In genomic region chr11:98889977-98890376, GRCm38 (mm10) we compare ENCODE assay signal across 27 mouse cellular contexts. TPM values are rescaled to one million over a fixed set of nuclear protein-coding genes. Genes with fewer than 3 reads are reported as not detected.
DNase-seq lines count a peak whose midpoint lies in the region; ATAC-seq and TF ChIP-seq lines count a peak whose summit lies in the region.
"Had no signal": no experiment of that assay in that cellular context is flagged by ENCODE, and none has a peak within 500 bp of the region (broad histone marks: within the 10 kb centered on the region; RNA-seq: fewer than 3 reads in every experiment).

No protein-coding gene starts in this region.

- no peak overlapping the region for H3K4me3 ChIP-seq in liver, embryonic 14.5 days (ENCODE audit: insufficient read depth in 1 of 2, low read depth in 2 of 2, low read length in 2 of 2)
- no peak overlapping the region for H3K4me3 ChIP-seq in liver, embryonic 11.5 days (ENCODE audit: low read depth, low read length)
- H3K4me3 ChIP-seq in MEL (ENCODE audit: control insufficient read depth in 1 of 2, insufficient read depth in 1 of 2, low read depth in 2 of 2, low read length in 2 of 2), result no peak overlapping the region
- H3K4me3 ChIP-seq in heart, embryonic 11.5 days (ENCODE audit: low read depth, low read length), result no peak overlapping the region
- H3K4me3 ChIP-seq: embryonic facial prominence, embryonic 13.5 days; embryonic facial prominence, embryonic 15.5 days; erythroblast, embryonic 14.5 days; forebrain, embryonic 10.5 days; forebrain, embryonic 12.5 days had no signal

- TF ChIP-seq CTCF in liver, embryonic 14.5 days (IDR thresholded peaks at IDR 0.05; ENCODE audit: low read depth), result no peak
- TF ChIP-seq CTCF in MEL (IDR thresholded peaks at IDR 0.05 in 2 of 3, conservative IDR thresholded peaks at IDR 0.05 in 1 of 3; ENCODE audit: control insufficient read depth in 1 of 3, insufficient read depth in 1 of 3, low read depth in 2 of 3, low read length in 3 of 3, poor library complexity in 1 of 3, severe bottlenecking in 1 of 3), result no peak

- H3K79me2 ChIP-seq in MEL (ENCODE audit: control insufficient read depth, insufficient read depth, low read length, poor library complexity), result no peaks in the 10 kb centered on the region

- ATAC-seq in liver, embryonic 14.5 days (ENCODE audit: insufficient read depth), result no peak
- ATAC-seq in liver, embryonic 11.5 days (replicated peaks; ENCODE audit: low FRiP score), result no peak
- peak; percentile 55 for ATAC-seq in megakaryocyte-erythroid progenitor cell, adult 5-6 weeks (replicated peaks; ENCODE audit: low FRiP score, low TSS enrichment, poor library complexity, severe bottlenecking)
- ATAC-seq in heart, embryonic 11.5 days (replicated peaks; ENCODE audit: insufficient number of reproducible peaks, low FRiP score, low TSS enrichment), result no peak
- ATAC-seq: CD4-positive, CD25-positive, alpha-beta regulatory T cell, adult 4 months; forebrain, embryonic 14.5 days; forebrain, embryonic 16.5 days had no signal

- no peak for DNase-seq in liver, embryonic 14.5 days (ENCODE audit: low read depth in 3 of 3, low spot score in 3 of 3)
- DNase-seq in liver, embryonic 11.5 days (ENCODE audit: low spot score), result no peak
- no peak for DNase-seq in MEL (ENCODE audit: low read depth, low spot score)
- DNase-seq in spleen, postnatal 10 days (ENCODE audit: low spot score in 2 of 2), result no peak
- DNase-seq: adrenal gland, adult 2 months; adrenal gland, postnatal 10 days; adrenal gland, postnatal 25 days; B cell, adult 2 months; cerebellum, adult 11 months; cerebellum, adult 18-20 months; cerebellum, adult 8-10 months; cerebellum, adult 9-11 months; cerebellum, postnatal 14 days; cerebellum, postnatal 36 days; embryo, embryonic 11 days had no signal

- TF ChIP-seq RAD21 in MEL (IDR thresholded peaks at IDR 0.05; ENCODE audit: low read depth, low read length), result no peak

- peaks cover 36% of the 10 kb centered on the region for H3K36me3 ChIP-seq in liver, embryonic 14.5 days (replicated peaks; ENCODE audit: control insufficient read depth, insufficient read depth, low read depth)
- peaks cover 63% of the 10 kb centered on the region for H3K36me3 ChIP-seq in liver, embryonic 11.5 days (ENCODE audit: control insufficient read depth, insufficient read depth, low read length)
- peaks cover 0 to 31% of the 10 kb centered on the region in 2 experiments; a peak in 2 of 4 replicates for H3K36me3 ChIP-seq in MEL (ENCODE audit: control insufficient read depth in 1 of 2, insufficient read depth in 2 of 2, low read length in 2 of 2)
- H3K36me3 ChIP-seq in heart, embryonic 11.5 days (ENCODE audit: control insufficient read depth, insufficient read depth, low read length), result peaks cover 41% of the 10 kb centered on the region

- no peak for TF ChIP-seq POLR2A in MEL (IDR thresholded peaks at IDR 0.05; ENCODE audit: control insufficient read depth in 1 of 2, insufficient read depth in 1 of 2, low read depth in 1 of 2, low read length in 2 of 2, poor library complexity in 1 of 2)

- no peak overlapping the region for H3K4me2 ChIP-seq in liver, embryonic 14.5 days (ENCODE audit: low read depth)
- H3K4me2 ChIP-seq in liver, embryonic 11.5 days, result no peak overlapping the region
- H3K4me2 ChIP-seq in heart, embryonic 11.5 days, result no peak overlapping the region
- H3K4me2 ChIP-seq: embryonic facial prominence, embryonic 13.5 days; embryonic facial prominence, embryonic 15.5 days; forebrain, embryonic 12.5 days had no signal

- WGBS in liver, embryonic 14.5 days (ENCODE audit: insufficient replicate concordance), result 55% methylated on average over 5 of the region's 5 CpGs
- WGBS in liver, embryonic 11.5 days, result 84% methylated on average over 5 of the region's 5 CpGs
- WGBS in heart, embryonic 11.5 days (ENCODE audit: insufficient replicate concordance), result 84% methylated on average over 5 of the region's 5 CpGs

- no peaks in the 10 kb centered on the region for H3K9me3 ChIP-seq in liver, embryonic 14.5 days (ENCODE audit: control insufficient read depth, low read length)
- no peaks in the 10 kb centered on the region for H3K9me3 ChIP-seq in liver, embryonic 11.5 days (ENCODE audit: control insufficient read depth, low read length)
- H3K9me3 ChIP-seq in MEL (replicated peaks; ENCODE audit: insufficient read depth, low read length), result no peaks in the 10 kb centered on the region
- no peaks in the 10 kb centered on the region for H3K9me3 ChIP-seq in heart, embryonic 11.5 days (replicated peaks; ENCODE audit: control insufficient read depth, low read length)
- H3K9me3 ChIP-seq: embryonic facial prominence, embryonic 13.5 days; embryonic facial prominence, embryonic 15.5 days; forebrain, embryonic 12.5 days; G1E had no signal

- no peak overlapping the region for H3K9ac ChIP-seq in liver, embryonic 14.5 days (replicated peaks)
- no peak overlapping the region for H3K9ac ChIP-seq in liver, embryonic 11.5 days (ENCODE audit: low read depth, low read length)
- H3K9ac ChIP-seq in MEL (ENCODE audit: control insufficient read depth, low read depth, low read length, poor library complexity, severe bottlenecking), result no peak overlapping the region
- H3K9ac ChIP-seq in heart, embryonic 11.5 days (ENCODE audit: low read depth, low read length), result no peak overlapping the region
- H3K9ac ChIP-seq: embryonic facial prominence, embryonic 13.5 days; embryonic facial prominence, embryonic 15.5 days; forebrain, embryonic 12.5 days had no signal

- H3K27ac ChIP-seq in liver, embryonic 14.5 days, result no peak overlapping the region
- H3K27ac ChIP-seq in liver, embryonic 11.5 days (ENCODE audit: low read depth, low read length), result no peak overlapping the region
- no peak overlapping the region for H3K27ac ChIP-seq in MEL (ENCODE audit: control insufficient read depth, low read depth, low read length)
- H3K27ac ChIP-seq in heart, embryonic 11.5 days (ENCODE audit: low read depth, low read length), result no peak overlapping the region
- H3K27ac ChIP-seq: forebrain, embryonic 10.5 days; forebrain, embryonic 12.5 days had no signal

- TF ChIP-seq EP300 in liver, embryonic 14.5 days (IDR thresholded peaks at IDR 0.05; ENCODE audit: low read depth), result 0 out of 2 replicates have a peak, but pooled peaks have one; percentile 12
- TF ChIP-seq EP300 in MEL (IDR thresholded peaks at IDR 0.05; ENCODE audit: low read depth in 1 of 2, low read length in 2 of 2), result peak in 1 of 2 experiments; percentile 64; a peak in 1 of 4 replicates

- H3K27me3 ChIP-seq in liver, embryonic 14.5 days (ENCODE audit: control insufficient read depth, insufficient read depth, low read length), result no peaks in the 10 kb centered on the region
- H3K27me3 ChIP-seq in liver, embryonic 11.5 days (replicated peaks; ENCODE audit: control insufficient read depth, insufficient read depth, low read length), result no peaks in the 10 kb centered on the region
- no peaks in the 10 kb centered on the region for H3K27me3 ChIP-seq in MEL (ENCODE audit: control insufficient read depth in 1 of 2, insufficient read depth in 2 of 2, low read length in 2 of 2)
- H3K27me3 ChIP-seq in heart, embryonic 11.5 days (ENCODE audit: control insufficient read depth, insufficient read depth, low read length), result no peaks in the 10 kb centered on the region
- H3K27me3 ChIP-seq: CH12.LX; embryonic facial prominence, embryonic 13.5 days; embryonic facial prominence, embryonic 15.5 days; forebrain, embryonic 12.5 days had no signal

- peaks cover 0 to 4% of the 10 kb centered on the region in 2 experiments; a peak in 1 of 4 replicates for H3K4me1 ChIP-seq in liver, embryonic 14.5 days (replicated peaks; ENCODE audit: control insufficient read depth in 2 of 2, insufficient read depth in 2 of 2, low read length in 1 of 2)
- 0 out of 2 replicates have a peak, but pooled peaks cover 3% of the 10 kb centered on the region for H3K4me1 ChIP-seq in liver, embryonic 11.5 days (replicated peaks; ENCODE audit: control insufficient read depth, insufficient read depth, low read length)
- H3K4me1 ChIP-seq in MEL (ENCODE audit: control insufficient read depth in 1 of 2, insufficient read depth in 2 of 2, low read length in 2 of 2), result peaks cover 0 to 5% of the 10 kb centered on the region in 2 experiments; a peak in 2 of 4 replicates
- H3K4me1 ChIP-seq in heart, embryonic 11.5 days (ENCODE audit: control insufficient read depth, insufficient read depth, low read length), result no peaks in the 10 kb centered on the region

RNA-seq across cellular contexts. Expression of gene Cdc6, which starts 17.6 kb away (rescaled TPM):
- 16.9 and 28.6 TPM in 2 replicates for polyA plus RNA-seq in liver, embryonic 14.5 days (2012; rRNA removed)
- polyA plus RNA-seq in liver, embryonic 14.5 days (2014; fragmentation: Nextera tagmentation; extraction: Ambion mirVana), result 64.1 and 71.0 TPM in 2 replicates
- 96.3 and 114 TPM in 2 replicates for polyA plus RNA-seq in liver, embryonic 11.5 days (2014; fragmentation: Nextera tagmentation; extraction: Ambion mirVana)
- 83.4 and 104 TPM in 2 replicates for total RNA-seq in MEL (2012; rRNA removed)
- 10 to 100 TPM; 56.9 to 69.4 TPM for polyA plus RNA-seq in MEL (2012; ENCODE audit: insufficient read depth in 1 of 2, insufficient read length in 2 of 2, low read depth in 1 of 2, low replicate concordance in 2 of 2, missing spikeins in 1 of 2)
- 85.0 and 101 TPM in 2 replicates for total RNA-seq in megakaryocyte-erythroid progenitor cell, adult 5-6 weeks (2014; fragmentation: Nextera tagmentation)
- total RNA-seq in megakaryocyte-erythroid progenitor cell, adult 5-6 weeks (2017), result 67.8 and 78.7 TPM in 2 replicates
- polyA plus RNA-seq in heart, embryonic 11.5 days (2014; fragmentation: Nextera tagmentation; extraction: Ambion mirVana), result 33.6 and 34.0 TPM in 2 replicates

RNA-seq across cellular contexts. Expression of gene Wipf2, which starts 26.5 kb away (rescaled TPM):
- polyA plus RNA-seq in liver, embryonic 14.5 days (2012; rRNA removed), result 2.0 and 2.1 TPM in 2 replicates
- 1.1 and 1.4 TPM in 2 replicates for polyA plus RNA-seq in liver, embryonic 14.5 days (2014; fragmentation: Nextera tagmentation; extraction: Ambion mirVana)
- 3.8 and 4.7 TPM in 2 replicates for polyA plus RNA-seq in liver, embryonic 11.5 days (2014; fragmentation: Nextera tagmentation; extraction: Ambion mirVana)
- 2.9 and 3.2 TPM in 2 replicates for total RNA-seq in MEL (2012; rRNA removed)
- 1 to 10 TPM in 1 of 2 experiments, not detected in 1; 7.1 TPM for polyA plus RNA-seq in MEL (2012; ENCODE audit: insufficient read depth in 1 of 2, insufficient read length in 2 of 2, low read depth in 1 of 2, low replicate concordance in 2 of 2, missing spikeins in 1 of 2)
- 23.5 and 26.9 TPM in 2 replicates for total RNA-seq in megakaryocyte-erythroid progenitor cell, adult 5-6 weeks (2014; fragmentation: Nextera tagmentation)
- total RNA-seq in megakaryocyte-erythroid progenitor cell, adult 5-6 weeks (2017), result 3.6 and 4.4 TPM in 2 replicates
- polyA plus RNA-seq in heart, embryonic 11.5 days (2014; fragmentation: Nextera tagmentation; extraction: Ambion mirVana), result 3.8 and 4.0 TPM in 2 replicates

RNA-seq across cellular contexts. Expression of gene Rara, which starts 37.6 kb away (rescaled TPM):
- 1.9 and 2.3 TPM in 2 replicates for polyA plus RNA-seq in liver, embryonic 14.5 days (2012; rRNA removed)
- 3.0 and 3.2 TPM in 2 replicates for polyA plus RNA-seq in liver, embryonic 14.5 days (2014; fragmentation: Nextera tagmentation; extraction: Ambion mirVana)
- 18.6 and 20.1 TPM in 2 replicates for polyA plus RNA-seq in liver, embryonic 11.5 days (2014; fragmentation: Nextera tagmentation; extraction: Ambion mirVana)
- total RNA-seq in MEL (2012; rRNA removed), result 9.8 and 12.1 TPM in 2 replicates
- polyA plus RNA-seq in MEL (2012; ENCODE audit: insufficient read depth in 1 of 2, insufficient read length in 2 of 2, low read depth in 1 of 2, low replicate concordance in 2 of 2, missing spikeins in 1 of 2), result 10 to 100 TPM in 1 of 2 experiments, not detected in 1; 13.7 TPM
- 7.8 and 15.9 TPM in 2 replicates for total RNA-seq in megakaryocyte-erythroid progenitor cell, adult 5-6 weeks (2014; fragmentation: Nextera tagmentation)
- 2.2 and 3.0 TPM in 2 replicates for total RNA-seq in megakaryocyte-erythroid progenitor cell, adult 5-6 weeks (2017)
- 34.9 and 36.6 TPM in 2 replicates for polyA plus RNA-seq in heart, embryonic 11.5 days (2014; fragmentation: Nextera tagmentation; extraction: Ambion mirVana)

RNA-seq across cellular contexts. Expression of gene Rapgefl1, which starts 53.4 kb away (rescaled TPM):
- 0.52 and 0.55 TPM in 2 replicates for polyA plus RNA-seq in liver, embryonic 14.5 days (2012; rRNA removed)
- 0.05 and 0.06 TPM in 2 replicates for polyA plus RNA-seq in liver, embryonic 14.5 days (2014; fragmentation: Nextera tagmentation; extraction: Ambion mirVana)
- 0.39 and 0.55 TPM in 2 replicates for polyA plus RNA-seq in liver, embryonic 11.5 days (2014; fragmentation: Nextera tagmentation; extraction: Ambion mirVana)
- total RNA-seq in MEL (2012; rRNA removed), result 0.46 and 0.58 TPM in 2 replicates
- polyA plus RNA-seq in MEL (2012; ENCODE audit: insufficient read depth in 1 of 2, insufficient read length in 2 of 2, low read depth in 1 of 2, low replicate concordance in 2 of 2, missing spikeins in 1 of 2), result 1 to 10 TPM in 1 of 2 experiments, not detected in 1; 1.4 TPM
- 2.2 TPM in 1 of 2 replicates, not detected in the other for total RNA-seq in megakaryocyte-erythroid progenitor cell, adult 5-6 weeks (2014; fragmentation: Nextera tagmentation)
- total RNA-seq in megakaryocyte-erythroid progenitor cell, adult 5-6 weeks (2017), result 1.7 TPM in 1 of 2 replicates, not detected in the other
- polyA plus RNA-seq in heart, embryonic 11.5 days (2014; fragmentation: Nextera tagmentation; extraction: Ambion mirVana), result 0.57 and 0.73 TPM in 2 replicates
- polyA plus RNA-seq: erythroblast, embryonic 14.5 days had no signal
